Mouse (Mus musculus): ENCODE measurements around the gene Kctd21.

Kctd21 gene

GRCm38 (mm10) chr7:97348318-97348717, 16.2 kb downstream of the Kctd21 start:
- DNase-seq (ENCODE audit: low read depth, low spot score), result no peak

GRCm38 (mm10) chr7:97348836-97349235, 16.7 kb downstream of the Kctd21 start:
- no peak for DNase-seq (ENCODE audit: low read depth, low spot score)

- DNase-seq (ENCODE audit: low read depth, low spot score), result no peak
Measured at GRCm38 (mm10) chr7:97349438-97349837, 17.3 kb downstream of the Kctd21 start.

- DNase-seq (ENCODE audit: low read depth, low spot score), result no peak
Measured at GRCm38 (mm10) chr7:97350891-97351290, 18.8 kb downstream of the Kctd21 start.

- DNase-seq (ENCODE audit: low read depth, low spot score), result no peak
Measured at GRCm38 (mm10) chr7:97351792-97352513, 19.8 kb downstream of the Kctd21 start.

- no peak for DNase-seq (ENCODE audit: low read depth, low spot score)
Measured at GRCm38 (mm10) chr7:97353356-97353755, 21.2 kb downstream of the Kctd21 start.

- peak; percentile 24 for DNase-seq (ENCODE audit: low read depth, low spot score)
Measured at GRCm38 (mm10) chr7:97355068-97355841, 23.1 kb downstream of the Kctd21 start.

- no peak for DNase-seq (ENCODE audit: low read depth, low spot score)
Measured at GRCm38 (mm10) chr7:97356253-97356652, 24.1 kb downstream of the Kctd21 start.

- no peak for DNase-seq (ENCODE audit: low read depth, low spot score)
Measured at GRCm38 (mm10) chr7:97356875-97357276, 24.7 kb downstream of the Kctd21 start.

GRCm38 (mm10) chr7:97357840-97358239, 25.7 kb downstream of the Kctd21 start:
- DNase-seq (ENCODE audit: low read depth, low spot score), result no peak

- DNase-seq (ENCODE audit: low read depth, low spot score), result no peak
Measured at GRCm38 (mm10) chr7:97358347-97358746, 26.2 kb downstream of the Kctd21 start.

- DNase-seq (ENCODE audit: low read depth, low spot score), result no peak
Measured at GRCm38 (mm10) chr7:97360166-97360565, 28.0 kb downstream of the Kctd21 start.

- DNase-seq (ENCODE audit: low read depth, low spot score), result no peak
Measured at GRCm38 (mm10) chr7:97360955-97361354, 28.8 kb downstream of the Kctd21 start.

- DNase-seq (ENCODE audit: low read depth, low spot score), result peak; percentile 77
Measured at GRCm38 (mm10) chr7:97361467-97361866, 29.3 kb downstream of the Kctd21 start.

- DNase-seq (ENCODE audit: low read depth, low spot score), result no peak
Measured at GRCm38 (mm10) chr7:97365887-97366286, 33.8 kb downstream of the Kctd21 start.

GRCm38 (mm10) chr7:97375101-97375500, 43.0 kb downstream of the Kctd21 start:
- no peak for DNase-seq (ENCODE audit: low read depth, low spot score)

GRCm38 (mm10) chr7:97375906-97376305, 43.8 kb downstream of the Kctd21 start:
- DNase-seq (ENCODE audit: low read depth, low spot score), result no peak

GRCm38 (mm10) chr7:97379304-97379703, 47.2 kb downstream of the Kctd21 start:
- no peak for DNase-seq (ENCODE audit: low read depth, low spot score)

GRCm38 (mm10) chr7:97380500-97381123, 48.5 kb downstream of the Kctd21 start:
- DNase-seq (ENCODE audit: low read depth, low spot score), result no peak

- DNase-seq (ENCODE audit: low read depth, low spot score), result no peak
Measured at GRCm38 (mm10) chr7:97382661-97383060, 50.5 kb downstream of the Kctd21 start.

GRCm38 (mm10) chr7:97383496-97384132, 51.5 kb downstream of the Kctd21 start:
- DNase-seq (ENCODE audit: low read depth, low spot score), result no peak

Data from CD4-positive, CD25-positive, alpha-beta regulatory T cell, adult 2 months (primary cell).